Mouse (Mus musculus) liver, adult 2 months (tissue): ENCODE results near the gene Amotl2. TPM values are rescaled to one million over a fixed set of nuclear protein-coding genes. Genes with fewer than 3 reads are reported as not detected.

ENCODE experiments used
- DNase-seq: peaks from one replicate; pipeline ENCODE4 v3.0.0-alpha.2; 2011; ENCODE audit warnings: low read depth, low spot score; ENCODE audit errors: extremely low read depth
- H3K27ac ChIP-seq: fragments of 200-500 bp; replicated peaks from 2 replicates; pipeline ENCODE4 v1.5.1; 2012; ENCODE audit warnings: low read depth, mild to moderate bottlenecking, control low read depth, inconsistent platforms, low read length; ENCODE audit not compliant: insufficient read depth
- H3K27me3 ChIP-seq: fragments of 200-500 bp; 2 replicates; pipeline ENCODE4 v1.6.1; 2012; ENCODE audit warnings: mild to moderate bottlenecking, moderate library complexity, low read length, inconsistent platforms; ENCODE audit not compliant: control insufficient read depth, insufficient read depth
- H3K36me3 ChIP-seq: fragments of 200-500 bp; 2 replicates; pipeline ENCODE4 v1.6.1; 2012; ENCODE audit warnings: low read length, inconsistent platforms; ENCODE audit not compliant: control insufficient read depth, insufficient read depth
- H3K4me1 ChIP-seq: fragments of 200-500 bp; 2 replicates; pipeline ENCODE4 v1.6.1; 2011; ENCODE audit warnings: low read length; ENCODE audit not compliant: control insufficient read depth, insufficient read depth
- H3K4me3 ChIP-seq: fragments of 200-500 bp; 2 replicates; pipeline ENCODE4 v1.5.1; 2011; ENCODE audit warnings: low read depth, mild to moderate bottlenecking, control low read depth, low read length, moderate library complexity; ENCODE audit not compliant: insufficient read depth
- H3K79me2 ChIP-seq: fragments of 200-500 bp; 2 replicates; pipeline ENCODE4 v1.6.1; 2012; ENCODE audit warnings: inconsistent platforms, mild to moderate bottlenecking, low read length, moderate library complexity; ENCODE audit not compliant: control insufficient read depth, insufficient read depth
- H3K9ac ChIP-seq: fragments of 200-500 bp; 2 replicates; pipeline ENCODE4 v1.6.1; 2012; ENCODE audit warnings: low read depth, mild to moderate bottlenecking, control low read depth, inconsistent platforms, low read length
- CTCF ChIP-seq: fragments of 200-500 bp; IDR thresholded peaks from 2 replicates; pipeline ENCODE4 v1.5.1; 2011; ENCODE audit warnings: low read depth, low read length, control low read depth
- POLR2A ChIP-seq: fragments of 200-500 bp; IDR thresholded peaks from 2 replicates; pipeline ENCODE4 v1.6.1; 2011; ENCODE audit warnings: low read length, control low read depth; ENCODE audit not compliant: insufficient read depth; ENCODE audit errors: extremely low read depth
- WGBS: fragments of 180-500 bp; shearing (Covaris S2); methylation state at CpG from one replicate; pipeline ENCODE4 v1.1.7; 2018; 5-methylcytosine and 5-hydroxymethylcytosine counted together
- polyA plus RNA-seq: library from polyadenylated mRNA; depleted of rRNA; stranded (reverse); fragments of >200 nt; gene quantifications from 2 replicates; pipeline ENCODE4 v1.2.3, GENCODE M21; 2012
- total RNA-seq: library from RNA; depleted of rRNA; stranded (reverse); fragments of >200 nt; gene quantifications from 2 replicates; pipeline ENCODE4 v1.2.3, GENCODE M21; 2014

Amotl2 gene
- total and polyA plus RNA-seq, 2 experiments = 9.2 to 19.9 TPM

GRCm38 (mm10) chr9:102723990-102724461 lies 7.6 kb downstream of the Amotl2 start:
- WGBS = 3% methylated on average over 4 of the region's 4 CpGs
- H3K4me1 ChIP-seq = peaks cover 63% of the 10 kb centered on the region
- no peak overlapping the region for H3K4me3 ChIP-seq
- H3K27ac ChIP-seq = peak overlapping the region; percentile 89
- H3K36me3 ChIP-seq = peaks cover 53% of the 10 kb centered on the region
- peaks cover 28% of the 10 kb centered on the region for H3K79me2 ChIP-seq
- H3K9ac ChIP-seq = peak overlapping the region; percentile 30
- no peaks in the 10 kb centered on the region for H3K27me3 ChIP-seq
- TF ChIP-seq CTCF (0 out of 2 replicates have a peak, but pooled peaks have one; percentile 0), POLR2A (no peak)
- peak; percentile 97 for DNase-seq

DNA sequence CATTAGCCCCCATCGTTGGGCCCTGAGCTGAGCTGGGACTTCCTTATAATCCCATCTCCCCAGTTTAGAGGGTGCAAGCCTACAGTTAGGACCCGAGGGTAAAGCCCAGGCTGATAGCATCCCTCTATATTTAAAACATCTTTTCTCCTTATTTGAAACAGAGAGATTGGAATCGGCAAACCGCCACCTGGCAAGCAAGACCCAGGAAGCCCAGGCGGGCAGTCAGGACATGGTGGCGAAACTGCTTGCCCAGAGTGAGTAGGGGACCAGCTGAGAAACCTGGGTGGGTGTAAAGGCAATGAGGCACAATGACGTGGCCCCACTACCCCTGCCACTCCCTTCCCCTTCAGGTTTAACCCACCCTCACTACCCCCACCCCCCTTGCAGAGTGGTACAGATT lies 8.5 kb downstream of the Amotl2 start:
- H3K4me3 ChIP-seq = no peak overlapping the region
- H3K36me3 ChIP-seq = peaks cover 62% of the 10 kb centered on the region
- peaks cover 61% of the 10 kb centered on the region for H3K4me1 ChIP-seq
- DNase-seq = no peak
- WGBS = 42% methylated on average over 7 of the region's 7 CpGs
- H3K27ac ChIP-seq = peak overlapping the region; percentile 89
- H3K79me2 ChIP-seq = peaks cover 23% of the 10 kb centered on the region; the same call in 1 of the 2 replicates
- H3K27me3 ChIP-seq = no peaks in the 10 kb centered on the region
- no peak for TF ChIP-seq POLR2A
- TF ChIP-seq CTCF = no peak
- H3K9ac ChIP-seq = no peak overlapping the region; the same call in 1 of the 2 replicates

DNA sequence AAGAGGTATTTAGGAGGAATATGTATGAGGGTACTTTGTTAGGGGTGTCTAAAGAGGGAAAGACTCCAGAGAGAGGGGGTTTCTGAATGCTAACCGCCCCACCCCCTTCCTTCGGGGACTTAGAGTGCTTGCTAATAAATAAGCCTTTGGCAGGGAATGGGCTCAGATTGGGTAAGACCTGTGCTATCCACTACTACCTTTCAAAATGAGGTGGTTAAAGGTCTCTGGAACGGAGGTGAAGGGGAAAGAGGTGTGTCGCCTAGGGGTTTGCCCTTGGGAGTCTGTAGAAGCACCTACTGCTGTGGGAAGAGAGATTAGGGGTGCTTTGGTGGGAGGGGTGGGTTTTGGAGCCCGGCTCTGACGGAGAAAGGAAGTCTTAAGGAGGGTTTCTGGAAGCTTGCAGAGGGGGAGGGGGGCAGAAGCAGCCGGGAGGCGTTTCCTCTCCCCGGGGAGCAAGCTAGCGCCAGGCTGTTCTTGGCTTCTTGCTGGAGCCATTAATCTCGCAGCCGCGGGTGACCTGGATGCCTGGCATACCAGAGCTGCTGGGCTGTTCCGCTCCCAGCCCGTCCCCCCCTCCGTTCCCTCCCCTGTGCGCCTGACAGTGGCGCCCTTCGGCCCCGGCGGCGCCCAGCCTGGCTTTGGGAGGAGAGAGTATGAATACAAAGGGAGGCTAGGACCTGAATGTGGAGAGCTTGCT lies 9.6 kb downstream of the Amotl2 start:
- Histone ChIP-seq H3K36me3 (peaks cover 64% of the 10 kb centered on the region), H3K79me2 (peaks cover 13% of the 10 kb centered on the region; the same call in 1 of the 2 replicates), H3K4me3 (peak overlapping the region; percentile 8; the same call in 1 of the 2 replicates), H3K27ac (peak overlapping the region; percentile 89), H3K9ac (peak overlapping the region; percentile 51), H3K27me3 (no peaks in the 10 kb centered on the region), H3K4me1 (peaks cover 57% of the 10 kb centered on the region)
- peak; percentile 99 for DNase-seq
- TF ChIP-seq POLR2A (no peak), CTCF (0 out of 2 replicates have a peak, but pooled peaks have one; percentile 11)
- WGBS = under 1% methylated on average over 22 of the region's 22 CpGs

GRCm38 (mm10) chr9:102726811-102727210 lies 10.3 kb downstream of the Amotl2 start:
- H3K9ac ChIP-seq = peak overlapping the region; percentile 44
- peaks cover 11% of the 10 kb centered on the region; the same call in 1 of the 2 replicates for H3K79me2 ChIP-seq
- peaks cover 59% of the 10 kb centered on the region for H3K4me1 ChIP-seq
- peak overlapping the region; percentile 89 for H3K27ac ChIP-seq
- DNase-seq = no peak
- peaks cover 71% of the 10 kb centered on the region for H3K36me3 ChIP-seq
- no peaks in the 10 kb centered on the region for H3K27me3 ChIP-seq
- no peak overlapping the region for H3K4me3 ChIP-seq
- WGBS = 50% methylated on average over 3 of the region's 3 CpGs
- TF ChIP-seq POLR2A (no peak), CTCF (no peak)

- TF ChIP-seq CTCF = no peak
- no peak for TF ChIP-seq POLR2A
- H3K4me1 ChIP-seq = peaks cover 52% of the 10 kb centered on the region
- peaks cover 3% of the 10 kb centered on the region; the same call in 1 of the 2 replicates for H3K79me2 ChIP-seq
- peak overlapping the region; percentile 89 for H3K27ac ChIP-seq
- H3K9ac ChIP-seq = peak overlapping the region; percentile 43
- peaks cover 71% of the 10 kb centered on the region for H3K36me3 ChIP-seq
- no peaks in the 10 kb centered on the region for H3K27me3 ChIP-seq
- H3K4me3 ChIP-seq = no peak overlapping the region
- peak; percentile 99 for DNase-seq
- 46% methylated on average over 25 of the region's 25 CpGs for WGBS
Measured at GRCm38 (mm10) chr9:102727662-102728468, 11.4 kb downstream of the Amotl2 start.
